Mouse (Mus musculus) skeletal muscle tissue, adult 2 months (tissue): ENCODE results near the gene Dpy19l1.

ENCODE experiments used
- DNase-seq: peaks from one replicate; pipeline ENCODE4 v3.0.0-alpha.2; 2012; ENCODE audit warnings: low read depth, low spot score

The Dpy19l1 gene

DNA sequence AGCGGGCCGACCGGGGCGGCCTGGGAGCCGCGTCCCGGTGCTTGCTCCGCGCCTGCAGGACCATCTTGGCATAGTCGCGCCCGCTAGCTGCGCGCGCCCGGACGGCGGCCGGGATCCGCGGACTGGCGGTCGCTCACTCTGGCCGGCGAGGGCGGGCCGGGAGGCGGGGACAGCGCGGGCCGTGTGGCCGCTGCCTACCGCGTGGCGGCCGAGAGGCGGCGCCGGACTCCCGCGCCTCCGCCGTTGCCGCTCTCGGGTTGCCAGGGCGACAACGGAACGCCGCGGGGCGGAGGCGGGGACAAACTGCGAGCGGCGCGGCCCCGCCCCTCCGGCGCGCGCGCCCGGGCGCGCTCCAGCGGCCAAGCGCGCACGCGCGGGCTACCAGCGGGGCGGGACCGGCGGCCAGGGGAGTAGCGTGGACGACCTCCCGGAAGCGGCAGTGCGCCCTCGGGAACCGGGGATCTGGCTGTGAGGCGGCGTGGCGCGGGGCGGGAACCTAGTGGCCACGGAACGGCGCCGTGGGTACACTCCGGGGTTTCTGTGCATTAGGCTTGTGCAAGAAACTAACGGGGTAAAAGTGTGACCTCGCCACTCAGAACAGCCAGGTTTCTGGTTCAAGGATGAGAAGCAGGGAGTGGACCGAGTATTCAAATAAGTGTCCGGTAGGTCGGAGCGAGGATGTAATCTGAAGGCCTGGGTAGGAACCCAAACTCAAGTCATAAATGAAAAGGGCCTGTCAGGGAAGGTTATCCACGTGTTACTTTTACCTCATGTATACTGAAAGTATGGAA is at the start of gene Dpy19l1:
Gene Dpy19l1, minus strand, starts transcription at position 74 of the 791 bp plus-strand sequence.
- DNase-seq = peak; percentile 87

DNA sequence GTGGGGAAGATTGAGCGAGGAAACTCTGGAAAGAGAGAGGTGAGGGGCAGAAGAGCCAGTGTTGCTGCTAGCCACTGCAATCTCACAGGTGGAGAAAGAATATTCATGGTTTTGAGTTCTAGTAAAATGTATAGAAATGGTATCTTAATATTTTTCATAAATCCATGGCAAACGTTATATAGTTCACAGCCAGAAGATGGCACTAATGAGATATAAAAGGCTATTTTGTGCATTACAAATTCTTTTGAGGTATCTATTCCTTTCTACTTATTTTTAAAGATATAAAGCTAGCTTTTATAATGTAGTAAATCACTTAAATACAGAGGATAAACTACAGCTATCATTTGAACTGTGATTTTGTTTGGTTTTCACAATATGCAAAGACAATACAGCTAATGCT is 35.2 kb upstream of the Dpy19l1 start:
- no peak for DNase-seq

DNA sequence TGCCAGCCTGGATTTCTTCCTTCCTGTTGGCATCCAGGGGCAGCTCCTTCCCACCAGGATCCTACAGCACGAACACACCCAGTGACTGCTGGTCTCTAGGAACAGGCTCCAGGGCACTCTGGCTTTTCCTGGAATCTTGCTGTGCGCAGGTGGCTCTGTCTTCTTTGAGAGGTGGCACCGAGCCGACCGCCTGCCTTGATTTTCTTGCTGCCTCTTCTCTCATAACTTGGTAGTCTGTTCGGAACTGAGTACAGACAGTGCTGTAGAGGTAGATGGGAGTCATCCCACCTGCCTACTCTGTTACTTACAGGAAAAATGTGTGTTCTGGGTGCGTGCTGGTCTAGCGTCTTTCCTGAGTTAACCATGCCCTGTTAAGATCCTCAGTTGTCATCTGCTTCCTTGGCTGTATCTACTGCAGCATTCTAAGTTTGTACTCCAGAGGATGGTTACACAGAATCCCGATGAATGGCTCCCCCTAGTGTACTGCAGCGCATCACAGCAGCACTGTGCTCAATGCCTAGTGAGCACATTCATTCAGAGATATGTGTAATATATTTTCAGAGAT is 13.7 kb upstream of the Dpy19l1 start:
- peak; percentile 27 for DNase-seq

DNA sequence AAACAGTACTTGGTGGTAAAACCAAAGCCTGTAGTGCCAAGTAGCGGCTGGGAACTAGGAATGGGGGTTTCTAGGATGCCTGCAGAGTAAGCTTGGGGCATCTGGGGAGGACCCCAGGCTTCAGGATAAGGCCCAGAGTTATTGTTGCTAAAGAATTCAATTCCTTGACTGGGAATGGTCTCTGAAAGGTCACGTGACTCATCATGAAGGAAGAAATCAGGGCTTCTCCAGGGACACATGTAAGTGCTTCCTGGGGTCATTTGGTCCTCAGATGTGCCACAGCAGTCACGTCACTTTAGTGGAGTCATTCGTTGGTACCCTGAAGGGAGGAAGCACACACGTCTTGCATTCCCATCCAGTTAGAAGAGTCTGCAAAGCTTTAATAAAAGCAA is 11.1 kb upstream of the Dpy19l1 start:
- DNase-seq = no peak

DNA sequence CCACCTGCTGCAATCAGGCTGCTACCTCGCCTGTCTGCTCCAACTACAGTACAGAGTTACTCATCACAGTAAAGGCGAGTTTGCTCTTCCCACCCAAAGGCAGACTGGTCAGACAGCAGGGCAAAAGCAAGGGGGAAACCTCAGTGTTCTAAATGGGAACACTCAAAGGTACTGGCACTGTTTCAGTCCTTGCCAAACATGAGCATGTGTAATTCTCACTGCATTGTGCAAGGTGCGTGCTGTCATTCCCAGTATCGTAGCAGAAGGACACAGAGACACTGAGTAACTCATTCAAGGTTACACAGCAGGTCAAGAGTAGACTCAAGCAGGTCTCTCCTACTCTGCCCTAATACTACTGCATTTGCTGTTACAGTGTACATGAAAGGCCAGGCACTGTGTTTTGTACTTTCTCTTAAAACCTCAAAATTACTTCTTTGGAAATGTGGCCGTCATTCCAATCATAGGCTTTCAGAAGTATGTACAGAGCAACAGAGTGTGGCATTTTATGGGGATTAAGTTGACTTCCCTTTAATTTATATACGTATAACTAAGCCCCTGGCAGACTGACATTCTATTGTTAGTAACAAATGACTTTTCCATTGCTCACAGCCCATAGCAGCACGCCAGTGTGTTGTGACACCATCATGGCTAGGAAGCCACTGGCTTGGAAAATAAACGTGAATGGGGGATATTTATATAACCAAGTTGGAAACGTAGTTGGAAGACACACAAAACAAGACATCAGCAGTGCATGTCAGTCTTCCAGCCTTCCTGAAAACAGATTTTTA is 10.5 kb upstream of the Dpy19l1 start:
- no peak for DNase-seq

DNA sequence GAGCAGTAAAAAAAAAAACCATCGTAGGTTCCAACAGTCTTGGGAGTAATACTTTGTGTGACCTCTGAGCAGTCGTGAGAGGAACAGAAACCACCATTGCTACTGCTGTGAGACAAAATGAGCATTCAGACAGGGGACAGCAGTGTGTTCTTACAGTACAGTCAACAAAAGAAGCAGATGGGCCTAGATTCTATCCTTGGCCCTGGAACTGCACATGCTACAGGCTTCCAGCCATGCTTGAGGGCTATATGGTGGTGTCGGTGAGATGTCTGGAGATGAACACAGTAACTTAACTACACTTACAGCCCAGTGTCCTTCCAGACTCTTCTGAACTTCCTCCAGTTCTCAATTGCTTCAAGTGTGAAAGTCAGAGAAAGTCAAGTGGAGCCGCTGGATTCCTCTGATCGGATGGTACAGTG is 9.2 kb upstream of the Dpy19l1 start:
- no peak for DNase-seq

DNA sequence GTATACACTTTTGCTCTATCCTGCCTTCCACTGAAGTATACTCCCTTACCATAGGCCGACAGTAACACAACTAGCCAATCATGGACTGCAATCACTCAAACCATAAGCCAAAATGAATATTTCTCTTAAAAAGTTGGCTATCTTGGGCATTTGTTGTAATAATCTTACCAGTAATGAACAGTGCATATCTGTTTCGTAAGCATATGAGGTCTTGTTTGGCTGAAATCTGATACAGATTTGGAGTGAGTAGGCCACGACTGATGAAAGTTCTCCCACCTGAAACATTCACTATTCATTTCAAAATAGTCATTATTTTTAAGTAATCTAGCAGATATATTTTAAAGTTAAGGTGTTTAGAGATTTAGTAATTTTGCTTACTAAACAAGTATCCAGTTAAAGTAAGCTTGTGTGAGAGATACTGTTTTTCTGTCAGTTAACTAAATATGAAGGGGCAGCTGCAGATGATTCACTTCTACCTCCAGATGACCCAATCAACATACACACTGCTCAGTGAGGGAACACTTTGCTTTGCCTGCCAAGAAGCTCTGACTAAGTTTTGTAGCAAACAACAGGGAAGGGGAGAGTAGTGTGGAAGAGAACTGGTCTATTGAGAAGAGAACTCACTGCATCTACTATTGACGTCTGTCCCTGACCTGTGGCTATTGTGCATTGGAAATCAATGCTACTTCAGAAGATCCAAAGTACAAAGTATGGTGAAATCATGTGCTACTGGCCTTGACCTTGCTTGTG is 8.6 kb upstream of the Dpy19l1 start:
- no peak for DNase-seq

DNA sequence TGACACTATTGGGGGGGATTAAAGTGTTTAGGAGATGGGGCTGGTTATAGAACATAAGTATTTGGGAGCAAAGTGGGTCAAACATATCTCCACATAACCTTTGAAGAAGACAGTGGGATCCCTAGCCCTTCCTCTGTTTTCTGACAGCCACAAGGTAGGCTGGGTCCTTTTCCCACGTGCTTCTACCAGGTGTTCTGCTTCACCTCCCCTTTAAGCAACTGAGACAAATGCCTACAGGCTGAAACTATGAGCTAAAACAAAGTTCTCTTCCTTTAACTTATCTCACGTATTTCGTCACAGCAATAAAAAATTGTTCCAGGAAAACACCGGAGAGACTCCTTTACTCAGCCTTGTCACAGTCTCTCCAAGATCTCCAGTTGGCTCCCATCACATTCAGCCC is 5.9 kb upstream of the Dpy19l1 start:
- DNase-seq = no peak

DNA sequence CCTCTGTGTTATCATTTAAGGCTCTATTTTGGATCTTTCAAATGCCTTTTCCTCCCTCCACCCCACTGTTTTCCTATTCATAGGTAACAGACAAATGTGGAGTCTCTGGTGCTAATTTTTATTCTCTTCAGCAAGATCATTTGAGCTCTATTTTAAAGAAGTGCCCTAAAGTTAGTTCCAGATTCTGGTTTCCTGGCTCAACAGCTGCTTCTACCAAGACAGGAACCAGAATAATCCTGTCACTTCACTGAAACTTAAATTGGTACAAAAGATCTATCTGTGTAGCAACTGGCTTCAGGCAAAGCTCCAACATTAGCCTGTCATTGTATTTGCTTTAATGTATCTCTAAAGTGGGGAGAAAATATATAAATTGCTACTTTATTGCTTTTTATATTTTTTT is 3.6 kb upstream of the Dpy19l1 start:
- no peak for DNase-seq

DNA sequence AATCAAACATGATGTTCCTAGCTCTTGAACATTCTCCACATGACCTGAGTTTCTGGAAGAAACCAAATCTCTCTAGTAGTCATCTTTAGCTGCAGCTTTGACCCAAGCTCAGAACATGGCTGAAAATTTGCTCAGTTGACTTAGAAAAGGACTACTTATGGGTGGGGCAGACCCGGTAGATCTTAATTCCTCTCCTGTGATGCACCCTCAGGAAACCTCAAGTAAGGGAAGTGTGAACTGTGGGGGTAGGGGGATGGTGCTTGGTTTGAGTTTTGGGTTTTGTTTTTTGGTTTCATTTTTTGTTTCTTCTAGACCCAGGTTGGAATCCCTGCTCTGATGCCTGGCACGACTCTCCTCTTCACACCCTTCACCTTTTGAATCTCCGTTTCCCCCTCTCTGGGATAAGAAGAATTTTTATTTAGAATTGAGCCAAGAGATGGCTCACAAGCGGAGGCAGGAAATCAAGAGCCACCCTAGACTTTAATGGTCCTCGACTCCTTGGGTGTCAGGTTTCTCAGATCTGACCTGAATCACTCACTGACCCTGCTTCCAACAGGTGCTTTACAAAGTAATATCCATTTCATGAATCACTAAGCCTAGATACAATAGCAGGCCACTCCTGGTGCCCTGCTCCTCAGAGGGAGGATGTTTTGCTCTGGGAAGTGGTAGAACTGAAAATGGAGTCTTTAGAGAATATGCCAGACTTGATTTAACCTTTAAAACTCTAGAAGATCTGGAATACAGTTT is 2.2 kb upstream of the Dpy19l1 start:
- no peak for DNase-seq

DNA sequence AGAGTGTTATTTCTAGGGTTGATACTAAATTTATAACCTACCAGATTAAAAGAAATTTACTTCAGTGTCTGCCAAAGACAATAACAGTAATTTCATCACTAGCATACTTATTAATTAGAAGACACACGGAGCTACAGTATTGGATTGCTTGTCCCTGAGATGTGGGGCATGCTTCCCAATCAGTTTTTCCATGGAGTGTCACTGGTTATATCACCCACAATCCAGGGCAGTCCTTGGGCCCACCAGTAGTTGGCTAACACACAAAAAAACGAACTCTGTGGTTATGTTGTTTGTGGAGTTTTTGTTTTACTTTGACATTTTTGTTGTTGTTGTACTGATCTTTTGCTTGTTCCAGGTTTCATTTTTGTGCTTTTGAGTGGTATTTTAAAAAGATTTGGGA is 1.4 kb upstream of the Dpy19l1 start:
- no peak for DNase-seq

DNA sequence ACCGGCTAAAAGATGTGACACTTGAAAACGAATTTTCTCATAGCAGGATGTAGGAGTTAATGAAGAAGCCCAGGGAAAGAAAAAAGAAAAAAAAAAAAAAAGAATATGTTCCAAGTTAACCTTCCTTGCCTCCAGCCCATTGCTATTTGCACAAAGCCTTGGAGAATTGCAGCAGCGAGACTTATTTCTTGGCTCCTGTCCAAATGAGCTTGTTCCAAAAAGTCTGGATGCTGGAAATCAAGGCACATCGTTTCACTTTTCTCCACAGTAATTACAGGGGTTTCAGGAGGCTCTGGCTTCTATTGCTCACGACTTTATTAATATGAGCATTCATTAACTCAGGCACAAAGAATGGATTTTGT is 899 bp upstream of the Dpy19l1 start:
- no peak for DNase-seq

DNA sequence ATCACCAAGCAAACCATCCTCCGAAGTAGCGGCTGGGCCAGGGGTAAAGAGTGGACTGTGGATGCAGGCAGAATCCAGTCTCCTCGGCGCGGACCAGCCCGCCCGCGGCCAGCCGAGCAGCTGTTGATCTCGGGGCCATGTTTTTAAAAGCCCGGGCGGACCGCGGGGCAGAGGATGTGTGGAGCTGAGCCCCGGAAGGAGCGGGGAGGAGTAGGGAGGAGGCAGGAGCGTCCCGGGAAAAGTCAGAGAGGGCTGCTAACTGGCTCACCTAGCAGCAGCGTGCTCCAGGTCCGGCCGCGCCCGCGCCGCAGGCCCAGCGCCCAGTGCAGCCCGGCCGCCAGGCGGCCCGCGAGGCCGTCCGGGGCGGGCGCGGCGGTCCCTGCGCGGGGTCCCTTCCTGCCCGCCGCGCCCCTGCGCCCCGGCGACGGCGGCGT is 352 bp downstream of the Dpy19l1 start:
- DNase-seq = no peak

DNA sequence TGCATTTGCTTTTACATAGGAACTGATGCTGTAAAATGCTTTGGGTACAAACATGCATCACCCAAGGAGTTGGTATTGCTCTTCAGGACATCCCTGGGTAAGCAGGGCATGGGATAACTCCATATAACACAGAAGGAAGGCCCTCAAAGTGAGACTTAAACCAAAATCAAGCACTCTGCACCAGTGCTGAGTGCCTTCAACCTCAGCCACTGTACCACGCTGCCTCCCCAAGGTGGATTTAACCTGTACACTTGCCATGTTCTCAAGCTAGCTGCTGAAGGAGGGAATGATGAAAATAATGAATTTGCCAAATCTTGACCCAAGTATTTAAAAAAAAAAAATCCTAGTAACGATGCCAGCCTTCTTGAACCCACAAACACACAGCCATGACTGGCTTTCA is 1.3 kb downstream of the Dpy19l1 start:
- no peak for DNase-seq

DNA sequence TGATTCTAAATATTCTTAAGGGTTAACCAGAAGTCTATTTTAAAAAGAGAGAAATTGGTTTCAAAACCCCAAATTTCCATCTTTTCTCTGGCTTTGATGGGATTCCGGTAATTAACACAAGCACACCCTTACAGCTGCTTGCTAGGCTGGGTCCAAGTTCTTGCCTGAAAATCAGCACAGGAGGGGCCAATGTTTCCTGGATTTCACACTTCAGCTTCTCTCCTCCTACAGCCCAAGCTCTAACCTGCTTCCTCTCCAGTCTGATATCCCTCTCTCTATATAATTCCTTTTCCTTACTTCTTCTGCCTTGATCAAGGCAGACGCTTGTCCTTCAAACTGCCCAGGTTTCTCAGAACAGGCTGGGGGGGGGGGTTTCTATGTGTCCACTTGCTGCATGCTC is 6.7 kb downstream of the Dpy19l1 start:
- DNase-seq = no peak

DNA sequence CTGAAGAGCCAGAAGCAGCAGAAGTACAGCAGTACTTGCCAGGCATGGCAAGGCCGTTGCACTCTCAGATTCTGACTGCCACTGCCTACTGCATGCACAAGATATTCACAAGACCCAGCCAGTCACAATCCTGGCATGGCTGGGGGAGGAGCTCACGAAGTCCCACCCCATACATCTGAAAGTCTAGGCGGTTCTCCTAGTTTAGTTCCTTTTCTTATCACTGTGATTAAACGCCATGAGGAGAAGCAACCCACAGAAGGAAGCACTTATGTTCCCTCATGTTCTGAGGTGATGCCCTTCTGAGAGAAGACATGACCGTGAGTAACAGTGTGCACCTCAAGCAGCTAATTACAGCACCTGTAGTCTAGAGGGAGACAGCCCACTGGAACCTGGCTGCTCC is 12.4 kb downstream of the Dpy19l1 start:
- DNase-seq = no peak

DNA sequence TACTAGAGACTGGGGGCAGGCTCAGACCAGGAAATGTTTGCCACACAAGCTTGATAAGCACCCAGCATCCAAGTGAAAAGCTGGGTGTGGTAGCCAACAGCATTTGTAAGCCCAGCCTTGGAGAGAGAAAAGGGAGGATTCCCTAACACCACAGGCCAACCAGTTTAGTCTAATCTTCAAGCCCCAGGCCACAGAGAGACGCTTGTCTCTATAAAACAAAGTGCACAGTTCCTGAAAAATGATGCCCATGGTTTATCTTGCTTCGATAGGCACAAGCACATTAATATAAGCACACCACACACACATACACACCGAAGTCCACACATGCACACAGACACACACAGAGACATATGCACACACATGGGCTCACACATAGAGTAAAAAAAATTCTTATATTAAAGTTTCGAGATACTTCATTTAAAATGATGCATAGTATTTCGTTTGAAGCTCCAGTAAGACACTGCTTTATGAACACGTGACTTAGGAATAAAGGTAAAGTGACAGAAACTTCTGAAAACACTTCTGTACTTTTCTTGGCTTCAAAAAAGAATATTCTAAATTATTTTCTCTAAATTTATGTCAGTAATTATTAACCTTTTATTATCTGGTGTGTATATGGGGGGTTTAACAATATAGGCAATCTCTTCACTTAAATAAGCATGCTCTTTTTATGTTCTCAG is 14.4 kb downstream of the Dpy19l1 start:
- DNase-seq = no peak

DNA sequence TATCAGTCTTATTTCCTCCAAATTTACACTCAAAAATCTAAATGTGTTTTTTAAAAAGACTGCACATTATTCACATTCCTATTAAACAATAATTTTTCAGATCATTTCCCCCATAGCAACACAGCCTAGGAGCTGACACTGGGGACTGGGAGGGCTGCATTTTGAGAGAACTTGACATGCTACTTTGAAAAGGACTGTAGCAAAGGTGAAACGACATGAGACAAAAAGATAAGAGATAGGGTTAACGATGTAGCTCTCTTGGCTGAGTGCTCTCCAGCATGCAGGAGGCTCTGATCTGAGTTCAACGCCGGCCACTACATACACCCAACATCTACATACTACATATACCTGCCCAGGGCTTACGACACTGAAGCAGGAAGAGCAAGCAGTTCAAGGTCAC is 20.6 kb downstream of the Dpy19l1 start:
- DNase-seq = no peak

DNA sequence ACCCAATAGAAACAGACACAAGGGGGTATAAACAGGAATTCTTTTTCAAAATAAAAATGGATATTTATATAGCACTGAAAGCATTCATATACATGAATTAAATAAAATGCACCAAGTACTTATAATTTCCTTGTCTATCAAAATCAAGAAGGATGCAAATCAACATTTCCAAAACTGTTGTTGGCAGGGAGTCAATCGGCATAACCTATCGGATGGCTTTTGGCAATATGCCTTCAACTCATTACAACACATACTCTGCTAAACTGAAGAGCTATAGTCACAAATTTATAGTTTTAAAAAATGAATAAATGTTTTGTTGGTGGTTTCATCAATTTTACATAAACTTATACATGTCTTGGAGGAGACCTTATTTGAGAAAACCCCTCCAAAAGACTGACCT is 25.7 kb downstream of the Dpy19l1 start:
- no peak for DNase-seq

DNA sequence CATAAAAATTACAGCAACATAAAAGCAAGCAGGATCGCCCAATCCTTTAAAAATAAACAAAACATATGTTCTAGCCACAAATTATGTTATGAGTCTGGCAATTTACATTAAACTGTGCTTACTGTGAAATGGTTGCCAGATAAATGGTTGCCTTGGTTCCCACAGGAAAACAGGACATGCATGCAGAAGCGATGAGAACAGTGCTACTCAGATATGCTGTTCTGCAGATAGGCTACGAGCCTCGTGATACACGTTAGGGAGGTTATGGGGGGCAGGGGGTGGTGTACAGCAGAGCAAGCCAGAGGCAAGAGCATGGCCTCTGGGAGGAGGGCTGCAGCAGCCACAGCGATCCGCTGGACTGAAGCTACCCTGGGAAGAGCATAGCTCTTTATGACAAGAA is 29.1 kb downstream of the Dpy19l1 start:
- no peak for DNase-seq

DNA sequence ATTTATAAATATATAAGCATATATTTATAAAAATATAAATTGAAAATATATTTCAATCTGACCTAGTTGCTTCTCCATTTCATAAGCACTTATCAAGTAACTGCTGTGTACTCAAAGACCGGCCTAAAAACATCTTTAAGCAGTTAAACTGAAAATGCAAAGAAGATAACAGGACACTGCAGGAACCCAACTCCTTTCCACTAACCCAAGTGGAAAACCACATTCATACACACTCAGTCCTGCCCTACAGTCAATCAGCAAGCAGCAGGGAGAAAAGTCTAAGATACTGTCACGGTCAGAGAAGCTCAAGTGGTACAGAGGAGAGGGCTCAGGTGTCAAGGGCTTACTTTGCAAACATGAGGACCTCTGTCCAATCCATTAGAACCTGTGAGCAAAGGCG is 30.4 kb downstream of the Dpy19l1 start:
- DNase-seq = no peak
